In genomic region chr17:5130116-5130515, GRCm38 (mm10) we compare ENCODE assay signal across 23 mouse cellular contexts.
"Had no signal": no experiment of that assay in that cellular context is flagged by ENCODE, and none has a peak within 500 bp of the region (broad histone marks: within the 10 kb centered on the region; RNA-seq: fewer than 3 reads in every experiment).

No protein-coding gene starts in this region.

- DNase-seq: gastrocnemius, postnatal 14 days; heart, adult 18-20 months; heart, postnatal 10 days; kidney, adult 11 months; kidney, adult 2 months; kidney, adult 9 months; kidney, postnatal 14 days; kidney, postnatal 36 days; layer of hippocampus, adult 9-11 months; layer of hippocampus, postnatal 36 days; left cerebral cortex, postnatal 4 days had no signal

- H3K27me3 ChIP-seq: heart, embryonic 12.5 days; hindbrain, embryonic 13.5 days; hindbrain, embryonic 15.5 days; kidney, embryonic 15.5 days; limb, embryonic 13.5 days; limb, embryonic 15.5 days; liver, embryonic 12.5 days had no signal

- H3K27ac ChIP-seq: heart, embryonic 10.5 days; hindbrain, embryonic 13.5 days; hindbrain, embryonic 15.5 days; hindbrain, postnatal 0 days; kidney, embryonic 15.5 days; kidney, postnatal 0 days; limb, embryonic 13.5 days; limb, embryonic 15.5 days; liver, embryonic 12.5 days; liver, embryonic 14.5 days had no signal

- H3K36me3 ChIP-seq: heart, embryonic 10.5 days; hindbrain, embryonic 13.5 days; hindbrain, embryonic 15.5 days; limb, embryonic 15.5 days had no signal

- H3K4me3 ChIP-seq: heart, embryonic 10.5 days; heart, embryonic 12.5 days; hindbrain, embryonic 13.5 days; hindbrain, embryonic 15.5 days; kidney, embryonic 15.5 days; limb, embryonic 13.5 days; limb, embryonic 15.5 days; liver, embryonic 12.5 days had no signal

- H3K4me2 ChIP-seq: heart, embryonic 12.5 days; hindbrain, embryonic 13.5 days; hindbrain, embryonic 15.5 days; kidney, embryonic 15.5 days; limb, embryonic 13.5 days; limb, embryonic 15.5 days; liver, embryonic 12.5 days had no signal

- H3K9me3 ChIP-seq: heart, embryonic 10.5 days; heart, embryonic 12.5 days; hindbrain, embryonic 13.5 days; hindbrain, embryonic 15.5 days; kidney, embryonic 15.5 days; limb, embryonic 13.5 days; limb, embryonic 15.5 days; liver, embryonic 12.5 days had no signal

- ATAC-seq: hindbrain, postnatal 0 days; intestine, embryonic 16.5 days; liver, embryonic 12.5 days had no signal

- H3K9ac ChIP-seq: heart, embryonic 12.5 days; hindbrain, embryonic 13.5 days; hindbrain, embryonic 15.5 days; kidney, embryonic 15.5 days; limb, embryonic 13.5 days; limb, embryonic 15.5 days; liver, embryonic 12.5 days; liver, embryonic 14.5 days had no signal
